Mouse (Mus musculus) thymus, adult 18-20 months (tissue): ENCODE measurements at regions not wholly inside any gene's neighbourhood (a gene's known extent, or its start where the extent isn't known, plus 50 kb on each side); places are given as distances from the start of the nearest gene placed in this dataset.

Experiments used
- DNase-seq, 2 experiments: peaks; one replicate each; pipeline ENCODE4 v3.0.0; 2022; ENCODE audit warnings: mixed read lengths in 2 of 2

- DNase-seq, result no peak
Observed at GRCm38 (mm10) chr3:149311576-149311975, 321.2 kb upstream of the Adgrl2 start.

GRCm38 (mm10) chr3:149306709-149307108 is 316.4 kb upstream of the Adgrl2 start:
- DNase-seq, result no peak

GRCm38 (mm10) chr3:149306291-149306690 is 315.9 kb upstream of the Adgrl2 start:
- DNase-seq, result no peak

- no peak for DNase-seq
Observed at GRCm38 (mm10) chr3:149305440-149305839, 315.1 kb upstream of the Adgrl2 start.

- DNase-seq, result no peak
Observed at GRCm38 (mm10) chr3:149305011-149305413, 314.7 kb upstream of the Adgrl2 start.

GRCm38 (mm10) chr3:149303418-149303817 is 313.1 kb upstream of the Adgrl2 start:
- no peak for DNase-seq

- no peak for DNase-seq
Observed at GRCm38 (mm10) chr3:149300002-149300401, 309.6 kb upstream of the Adgrl2 start.

GRCm38 (mm10) chr3:149296419-149296962 is 306.1 kb upstream of the Adgrl2 start:
- DNase-seq, result no peak

- no peak for DNase-seq
Observed at GRCm38 (mm10) chr3:149295942-149296341, 305.6 kb upstream of the Adgrl2 start.

GRCm38 (mm10) chr3:149295257-149295831 is 305.0 kb upstream of the Adgrl2 start:
- DNase-seq, result no peak

GRCm38 (mm10) chr3:149294445-149294844 is 304.1 kb upstream of the Adgrl2 start:
- no peak for DNase-seq

- no peak for DNase-seq
Observed at GRCm38 (mm10) chr3:149292459-149292858, 302.1 kb upstream of the Adgrl2 start.

- no peak for DNase-seq
Observed at GRCm38 (mm10) chr3:149291473-149291872, 301.1 kb upstream of the Adgrl2 start.

- no peak for DNase-seq
Observed at GRCm38 (mm10) chr3:149290228-149290627, 299.9 kb upstream of the Adgrl2 start.

- no peak for DNase-seq
Observed at GRCm38 (mm10) chr3:149287080-149287479, 296.7 kb upstream of the Adgrl2 start.

- DNase-seq, result no peak
Observed at GRCm38 (mm10) chr3:149284976-149285375, 294.6 kb upstream of the Adgrl2 start.

- no peak for DNase-seq
Observed at GRCm38 (mm10) chr3:149280807-149281789, 290.7 kb upstream of the Adgrl2 start.

- DNase-seq, result no peak
Observed at GRCm38 (mm10) chr3:149279338-149279737, 289.0 kb upstream of the Adgrl2 start.

GRCm38 (mm10) chr3:149277812-149278211 is 287.5 kb upstream of the Adgrl2 start:
- DNase-seq, result no peak

GRCm38 (mm10) chr3:149275478-149276132 is 285.2 kb upstream of the Adgrl2 start:
- no peak for DNase-seq

- no peak for DNase-seq
Observed at GRCm38 (mm10) chr3:149274987-149275386, 284.6 kb upstream of the Adgrl2 start.

- DNase-seq, result no peak
Observed at GRCm38 (mm10) chr3:149273993-149274692, 283.8 kb upstream of the Adgrl2 start.

GRCm38 (mm10) chr3:149270459-149270858 is 280.1 kb upstream of the Adgrl2 start:
- DNase-seq, result no peak
